Mouse (Mus musculus): Measurements from ENCODE around the gene Fjx1. TPM values are rescaled to one million over a fixed set of nuclear protein-coding genes. Genes with fewer than 3 reads are reported as not detected.

Fjx1 gene
- polyA plus RNA-seq, 1 experiment: not detected

DNA sequence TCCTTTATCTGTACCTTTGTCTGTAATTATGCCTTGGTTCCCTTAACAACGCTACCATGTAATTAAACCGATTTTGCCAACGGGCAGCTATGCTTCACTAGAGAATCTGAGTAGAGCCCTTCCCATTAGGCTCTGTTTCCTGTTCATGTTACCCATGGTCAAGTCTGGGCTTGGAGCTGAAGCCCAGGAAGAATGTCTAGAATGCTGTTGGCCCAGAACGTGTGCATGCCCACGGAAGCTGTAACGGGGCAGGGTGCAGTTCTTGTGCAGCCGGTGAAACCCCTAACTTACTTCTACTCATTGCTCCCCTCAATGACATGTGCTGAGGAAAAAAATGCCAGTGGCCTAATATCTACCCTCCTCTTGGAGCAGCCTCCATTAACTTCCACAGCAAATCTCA, 4.5 kb downstream of the Fjx1 start:
- no peak for TF ChIP-seq GATA1 (IDR thresholded peaks at IDR 0.05; ENCODE audit: low read length)

DNA sequence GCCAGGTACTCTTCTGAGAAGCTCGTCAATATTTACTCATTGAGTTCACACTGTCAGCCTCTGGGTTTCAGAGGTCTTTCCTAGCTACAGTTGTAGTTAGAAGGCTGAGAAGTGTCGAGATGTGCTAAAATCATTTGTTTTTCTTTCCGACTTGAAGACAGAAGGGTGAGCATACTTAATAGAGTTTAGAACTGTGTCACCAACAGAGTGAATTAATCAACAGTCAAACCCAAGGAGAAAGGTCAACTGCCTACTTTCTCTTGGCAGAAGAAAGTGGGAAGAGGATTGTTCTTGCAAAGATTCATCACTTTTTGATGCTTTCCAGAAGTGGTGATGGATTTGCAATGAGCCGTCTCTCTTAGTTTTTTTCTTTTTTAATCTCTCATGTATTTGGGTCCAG, 5.4 kb downstream of the Fjx1 start:
- TF ChIP-seq GATA1 (IDR thresholded peaks at IDR 0.05; ENCODE audit: low read length): no peak

DNA sequence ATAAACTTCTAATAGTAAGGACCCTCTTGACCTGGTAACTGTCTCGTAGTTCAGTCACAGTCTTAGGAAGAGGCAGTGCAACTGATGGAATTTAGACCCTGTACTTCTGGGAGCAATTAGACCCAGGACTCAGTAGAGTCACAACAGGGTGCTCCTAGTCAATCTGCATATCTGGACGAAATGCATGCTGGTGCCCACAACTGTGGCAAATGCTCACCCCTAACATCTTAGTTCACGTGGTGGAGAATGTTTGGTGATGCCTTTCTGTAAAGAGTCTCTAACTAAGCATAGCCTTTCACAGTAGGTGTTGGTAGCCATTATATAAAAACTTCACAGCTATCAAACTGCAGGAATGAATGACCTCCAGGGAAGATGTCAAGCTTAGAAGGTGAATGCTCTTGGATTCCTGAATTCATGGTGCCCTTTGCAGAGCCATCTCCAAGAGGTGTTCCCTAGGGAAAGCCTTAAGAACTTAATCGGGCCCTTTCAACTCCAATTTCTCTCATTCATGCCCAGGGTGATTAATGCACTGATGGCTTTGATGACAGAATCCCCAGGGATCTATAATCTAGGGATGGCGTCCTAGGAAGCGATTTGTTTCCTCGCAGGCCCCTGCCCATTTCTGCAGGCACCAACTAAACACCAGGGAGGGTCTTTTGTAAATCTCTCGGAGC, 14.8 kb downstream of the Fjx1 start:
- no peak for TF ChIP-seq GATA1 (IDR thresholded peaks at IDR 0.05; ENCODE audit: low read length)

DNA sequence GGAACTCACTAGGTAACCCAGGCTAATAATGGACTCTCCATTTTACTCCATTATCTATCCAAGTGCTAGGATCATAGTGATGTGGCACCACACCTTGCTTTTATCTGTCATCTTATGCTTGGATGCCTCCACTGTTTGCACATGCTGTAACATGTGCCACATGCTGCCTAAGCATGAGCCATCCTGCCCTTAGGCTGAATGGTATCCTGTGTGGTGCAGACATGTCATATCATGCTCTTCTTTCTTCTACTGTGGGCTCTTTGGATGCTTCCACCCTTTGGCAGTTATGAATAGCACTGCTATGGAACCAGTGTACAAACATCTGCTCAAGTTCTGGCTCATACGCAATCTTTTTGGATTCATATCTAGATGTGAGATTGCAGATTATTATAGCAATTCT, 18.4 kb downstream of the Fjx1 start:
- TF ChIP-seq GATA1 (IDR thresholded peaks at IDR 0.05; ENCODE audit: low read length): no peak

DNA sequence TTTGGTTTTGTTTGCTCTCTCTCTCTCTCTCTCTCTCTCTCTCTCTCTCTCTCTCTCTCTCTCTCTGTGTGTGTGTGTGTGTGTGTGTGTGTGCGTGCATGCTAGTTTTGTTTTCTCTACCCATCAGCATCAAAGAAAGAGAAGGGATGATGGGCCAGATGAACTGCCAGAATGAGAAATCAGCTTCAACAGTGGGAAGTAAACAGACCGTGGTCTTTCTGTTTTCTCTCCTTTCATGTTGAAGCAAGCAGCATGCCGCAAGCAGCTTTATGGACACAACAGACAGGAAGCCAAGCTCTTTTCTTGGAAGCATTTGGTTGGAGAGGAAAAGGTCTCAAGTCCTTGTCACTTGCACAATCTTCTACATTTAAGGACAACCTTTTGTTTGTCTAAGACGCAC, 21.2 kb downstream of the Fjx1 start:
- no peak for TF ChIP-seq GATA1 (IDR thresholded peaks at IDR 0.05; ENCODE audit: low read length)

DNA sequence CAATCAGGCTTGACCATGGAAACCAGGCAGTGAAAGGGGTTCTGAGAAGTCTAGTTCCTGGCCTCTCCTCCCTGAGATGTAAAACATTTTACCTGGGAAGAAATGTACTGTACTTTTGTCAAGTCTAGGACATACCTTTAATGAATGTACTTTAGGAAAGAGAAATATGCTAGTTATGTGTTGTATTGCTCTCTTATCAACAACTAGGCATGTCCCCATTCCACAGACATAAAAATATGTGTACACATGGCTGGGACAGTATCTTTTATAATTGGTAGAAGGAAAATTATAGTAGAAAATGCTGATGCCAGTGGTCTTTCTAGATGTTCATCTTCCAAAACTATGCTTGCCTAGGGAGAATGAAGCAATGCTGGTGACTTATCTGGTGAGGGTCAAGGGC, 24.3 kb downstream of the Fjx1 start:
- no peak for TF ChIP-seq GATA1 (IDR thresholded peaks at IDR 0.05; ENCODE audit: low read length)

DNA sequence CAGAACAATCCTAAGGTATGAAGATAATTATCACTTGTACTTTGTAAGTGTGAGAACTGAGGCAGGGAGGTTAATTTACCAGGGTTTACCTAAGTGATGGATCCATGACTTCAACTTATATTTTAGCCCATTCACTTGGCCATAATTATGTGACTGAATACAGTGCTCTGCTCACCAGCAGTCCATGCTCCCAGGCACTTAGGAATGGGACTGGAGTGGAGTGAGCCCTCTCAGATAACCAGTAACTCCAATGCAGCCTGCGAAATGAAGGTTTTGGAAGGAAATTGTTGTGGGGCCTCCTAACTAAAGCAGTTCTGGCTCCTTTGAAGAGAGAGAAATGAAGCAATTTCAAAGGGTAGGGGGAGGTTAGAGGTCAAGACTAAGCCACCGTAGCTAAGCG, 25.9 kb downstream of the Fjx1 start:
- TF ChIP-seq GATA1 (IDR thresholded peaks at IDR 0.05; ENCODE audit: low read length): no peak

DNA sequence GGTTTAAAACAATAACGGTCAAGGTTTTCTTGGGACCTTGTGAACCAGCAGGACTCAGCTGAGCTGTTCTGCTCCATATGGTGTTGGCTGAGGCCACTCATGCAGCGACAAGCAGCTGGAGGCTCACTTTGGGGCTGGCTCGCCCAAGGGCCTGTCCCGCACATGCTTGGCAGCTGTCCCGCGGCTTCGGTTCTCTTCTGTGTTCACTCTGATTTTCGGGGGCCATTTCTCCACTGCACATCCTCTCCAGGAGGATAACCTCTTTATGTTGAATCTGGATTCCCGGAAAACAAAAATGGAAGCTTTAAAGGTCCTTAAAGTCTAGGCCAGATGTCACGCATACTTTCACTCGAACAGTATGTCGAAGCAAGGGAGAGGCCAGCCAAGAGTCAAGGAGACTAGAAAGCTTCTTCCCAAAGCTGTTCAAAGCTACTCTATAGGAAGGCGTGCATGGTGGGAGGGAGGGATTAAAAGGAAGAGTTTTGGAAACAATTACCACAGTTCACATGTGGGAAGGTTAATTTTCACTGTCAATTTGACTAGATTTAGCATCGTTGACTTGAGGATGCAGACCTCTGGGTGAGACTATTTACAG, 36.1 kb downstream of the Fjx1 start:
- no peak for TF ChIP-seq GATA1 (IDR thresholded peaks at IDR 0.05; ENCODE audit: low read length)

DNA sequence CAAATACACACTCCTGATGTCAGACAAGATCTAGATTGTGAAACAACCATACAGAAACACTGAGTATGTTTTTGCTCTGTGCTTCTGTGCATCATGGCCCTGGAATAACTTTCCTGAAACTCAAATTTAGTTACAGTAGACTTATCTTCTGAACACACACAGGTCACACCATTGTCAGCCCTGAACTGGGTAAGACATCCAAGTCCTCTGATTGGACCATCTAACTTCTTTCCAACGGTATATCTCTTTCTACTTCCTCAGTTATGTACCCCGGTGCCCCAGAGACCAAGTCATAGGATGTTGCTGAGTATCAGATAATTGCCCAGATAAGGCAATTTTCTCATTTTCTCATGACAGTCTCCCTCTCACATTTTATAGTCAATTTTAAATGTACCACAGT, 39.6 kb downstream of the Fjx1 start:
- TF ChIP-seq GATA1 (IDR thresholded peaks at IDR 0.05; ENCODE audit: low read length): no peak

DNA sequence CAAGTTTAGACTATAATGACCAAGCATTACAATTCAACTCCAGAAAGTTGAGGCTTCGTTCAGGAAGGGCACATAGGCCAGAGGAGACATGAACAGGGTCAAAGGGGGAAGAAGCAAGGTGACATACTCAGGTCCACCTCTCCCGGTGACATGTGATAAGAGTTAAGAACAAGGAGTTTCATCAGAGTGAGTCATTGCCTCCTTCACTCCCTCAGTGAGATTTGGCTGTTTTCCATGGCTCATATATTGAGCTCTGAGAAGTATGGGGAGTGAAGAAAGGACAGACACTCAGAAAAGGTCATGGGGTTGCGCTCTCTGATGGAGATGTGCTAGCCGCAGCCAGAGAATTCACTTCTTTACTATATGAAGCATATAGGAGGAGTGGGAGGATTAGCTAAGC, 41.7 kb downstream of the Fjx1 start:
- no peak for TF ChIP-seq GATA1 (IDR thresholded peaks at IDR 0.05; ENCODE audit: low read length)

DNA sequence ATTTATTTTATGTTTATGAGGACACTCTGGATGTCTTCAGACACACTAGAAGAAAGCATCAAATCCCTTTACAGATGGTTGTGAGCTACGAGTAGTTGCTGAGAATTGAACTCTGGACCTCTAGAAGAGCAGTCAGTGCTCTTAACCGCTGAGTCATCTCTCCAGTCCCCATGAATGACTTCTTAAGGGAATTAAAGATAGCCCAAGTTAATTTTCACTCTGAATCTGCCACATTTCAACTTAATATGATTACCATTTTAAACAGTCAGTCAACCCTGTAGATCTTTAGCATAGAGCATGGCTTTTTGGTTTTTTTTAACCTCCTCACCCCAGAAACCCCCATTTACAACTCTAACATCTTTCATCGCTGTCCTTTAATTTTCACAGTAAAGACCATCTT, 42.6 kb downstream of the Fjx1 start:
- TF ChIP-seq GATA1 (IDR thresholded peaks at IDR 0.05; ENCODE audit: low read length): no peak

DNA sequence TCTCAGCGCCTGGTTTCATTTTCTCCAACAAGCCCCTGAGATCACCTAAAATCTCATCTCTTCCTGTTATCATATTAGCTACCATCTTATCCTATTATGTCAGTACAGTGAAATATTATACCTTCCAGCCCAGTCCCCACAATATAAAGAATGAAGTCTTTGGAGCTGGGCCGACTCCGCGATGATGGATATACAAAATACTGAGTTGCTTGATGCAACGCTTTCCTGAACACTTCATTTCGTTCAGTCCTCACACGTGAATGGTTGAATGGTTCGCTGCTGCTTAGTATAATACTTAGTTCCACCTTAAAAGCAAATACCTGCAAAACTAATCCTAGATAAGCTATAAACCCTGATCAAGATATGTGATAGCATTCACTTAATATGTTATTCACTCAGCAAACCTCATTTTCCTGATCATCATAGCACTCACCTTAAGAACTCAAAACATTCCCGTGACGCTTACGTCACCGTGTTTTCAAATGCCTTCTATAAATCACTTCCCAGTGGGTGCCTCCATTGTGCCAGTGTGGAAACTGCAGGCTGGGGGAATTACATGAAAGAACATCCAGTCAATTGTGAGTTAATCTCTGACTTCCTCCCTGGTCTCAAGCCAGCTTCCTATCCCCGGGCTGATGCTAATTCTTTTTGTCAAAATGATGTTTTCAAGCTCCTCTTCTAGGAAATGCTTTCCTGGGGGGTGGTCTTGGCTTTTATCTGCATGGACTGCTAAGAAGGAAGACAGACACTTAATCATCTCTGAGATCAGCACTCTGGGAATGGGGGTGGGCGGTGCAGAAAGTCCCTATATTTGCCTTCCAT, 44.7 kb downstream of the Fjx1 start, which contains the start of gene Trim44:
TSS of gene Trim44 (minus strand) at position 466 of the 822 bp plus-strand sequence.
- TF ChIP-seq GATA1 (IDR thresholded peaks at IDR 0.05; ENCODE audit: low read length): no peak

DNA sequence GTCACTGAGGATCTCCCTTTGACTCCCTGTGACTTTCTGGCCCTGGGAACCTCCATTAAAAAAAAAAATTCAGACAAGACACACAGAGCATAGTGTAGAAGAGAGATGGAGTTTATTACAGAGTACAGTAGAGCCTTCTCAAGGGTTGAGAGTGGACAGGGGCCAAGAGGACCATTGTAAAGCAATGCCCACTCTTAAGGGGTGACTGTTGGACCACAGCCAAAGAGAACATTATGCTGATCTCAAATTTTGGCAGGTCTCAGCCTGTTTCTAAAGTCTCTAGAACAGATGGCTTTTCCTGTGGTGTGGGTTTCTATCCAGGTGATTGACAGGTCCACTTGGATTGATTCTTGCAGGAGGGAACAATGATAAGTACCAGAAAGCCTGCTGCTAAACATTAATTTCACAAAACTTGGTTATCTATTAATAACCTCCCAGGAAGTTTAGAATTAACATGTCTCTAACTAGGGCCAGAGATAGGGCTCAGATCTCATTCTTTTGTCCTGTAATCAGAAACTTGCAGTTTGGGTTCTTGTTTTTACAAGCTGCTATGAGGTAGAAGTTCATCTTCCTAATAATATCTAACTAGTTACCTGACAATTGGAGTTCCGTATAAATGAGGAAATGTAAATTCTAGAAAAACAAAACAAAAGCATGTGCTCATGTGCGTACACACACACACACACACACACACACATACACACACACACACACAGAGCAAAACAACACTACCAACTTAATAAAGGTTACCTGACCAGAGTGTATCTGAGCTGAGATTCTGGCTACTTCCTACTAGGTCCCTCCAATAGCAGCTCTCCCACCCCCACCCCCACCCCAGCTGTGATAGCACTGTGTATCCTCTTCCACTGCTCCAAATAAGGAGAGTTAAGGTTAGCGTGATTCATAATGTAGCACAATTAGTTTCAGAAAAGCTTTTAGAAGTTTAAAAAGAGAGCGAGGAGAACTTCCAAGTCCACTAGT, 45.7 kb downstream of the Fjx1 start:
- TF ChIP-seq GATA1 (IDR thresholded peaks at IDR 0.05; ENCODE audit: low read length): peak; percentile 6

DNA sequence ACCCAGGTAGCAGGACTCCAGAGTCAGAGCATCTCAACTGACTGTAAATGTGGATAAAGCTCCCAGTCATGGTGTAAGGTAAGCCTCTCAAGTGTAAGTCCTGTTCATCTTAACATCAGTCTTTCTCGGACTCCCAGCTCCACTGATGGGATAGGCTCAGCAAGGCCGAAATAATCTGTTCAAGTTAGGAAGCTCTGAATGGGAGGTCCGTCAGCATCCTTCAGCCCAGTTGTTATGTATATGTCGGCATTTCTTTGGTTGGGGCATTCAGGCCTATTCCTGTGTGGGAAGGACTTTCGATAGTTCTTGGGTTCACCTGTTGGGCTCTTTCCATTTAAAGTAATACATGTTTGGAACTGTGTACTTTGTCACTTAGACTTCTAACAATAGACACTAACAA, 48.3 kb downstream of the Fjx1 start:
- TF ChIP-seq GATA1 (IDR thresholded peaks at IDR 0.05; ENCODE audit: low read length): no peak

DNA sequence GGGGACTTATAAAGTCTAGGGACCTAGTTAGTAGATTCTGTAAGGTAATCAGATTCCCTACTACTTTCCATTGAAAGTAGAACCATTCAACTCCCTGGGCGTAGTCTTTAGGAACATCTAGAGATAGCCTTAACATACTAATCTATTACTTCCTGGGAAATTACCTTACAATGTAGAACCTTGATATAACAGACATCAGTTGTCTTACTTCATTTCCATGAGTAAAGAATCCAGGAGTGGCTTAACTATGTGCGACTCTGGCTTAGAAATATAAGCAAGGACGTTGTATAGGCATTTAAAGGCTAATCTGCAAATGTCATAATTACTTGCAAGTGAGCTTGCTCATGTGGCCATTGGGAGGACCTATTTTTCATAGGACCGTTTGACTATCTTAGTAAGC, 49.0 kb downstream of the Fjx1 start:
- no peak for TF ChIP-seq GATA1 (IDR thresholded peaks at IDR 0.05; ENCODE audit: low read length)

DNA sequence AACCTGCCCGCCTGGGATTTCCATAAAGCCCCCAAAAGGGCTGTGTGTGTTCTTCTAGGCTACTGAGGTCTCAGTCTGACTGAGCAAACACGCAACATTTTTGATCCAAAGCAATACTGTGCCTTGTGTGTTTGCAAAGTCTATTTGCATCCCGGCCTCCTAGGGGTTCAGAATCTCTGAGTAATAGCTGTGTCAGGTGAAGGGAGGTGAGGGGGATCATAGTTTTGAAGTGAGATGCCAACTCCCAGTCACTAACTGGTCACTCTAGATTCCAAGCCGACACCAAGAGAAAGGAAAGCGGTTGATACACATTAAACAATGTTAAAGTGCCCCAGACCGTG, 51.0 kb downstream of the Fjx1 start:
- TF ChIP-seq GATA1 (IDR thresholded peaks at IDR 0.05; ENCODE audit: low read length): no peak

All from G1E-ER4 (cell line).